Mouse (Mus musculus): ENCODE measurements at regions not wholly inside any gene's neighbourhood (a gene's known extent, or its start where the extent isn't known, plus 50 kb on each side); places are given as distances from the start of the nearest gene placed in this dataset.

DNA sequence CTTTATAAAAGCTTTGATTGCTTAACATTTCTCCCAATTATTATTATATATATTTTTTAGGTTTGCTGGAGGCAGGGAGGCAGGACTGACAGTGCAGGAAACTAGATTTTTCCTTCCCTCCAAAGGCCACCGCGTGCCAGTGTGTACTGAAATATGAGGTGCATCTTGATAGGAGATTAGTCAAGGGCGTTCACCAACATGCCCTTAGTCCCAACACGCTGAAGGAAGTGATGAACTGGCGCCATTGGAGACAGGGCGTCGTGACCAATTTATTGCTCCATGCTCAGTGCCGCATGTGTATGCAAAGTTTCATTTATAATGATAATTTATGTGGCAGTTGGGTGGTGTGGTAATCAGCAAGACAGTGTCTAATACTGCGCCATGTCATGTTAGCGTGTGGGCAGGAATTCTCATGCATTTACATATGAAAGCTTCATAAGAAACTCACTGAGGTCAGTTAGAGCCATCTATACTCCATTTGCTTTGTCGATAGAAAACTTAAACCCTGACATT lies 66.2 kb downstream of the Isl1 start:
- in situ Hi-C loops (cut with MboI, MseI) = no loop called here

DNA sequence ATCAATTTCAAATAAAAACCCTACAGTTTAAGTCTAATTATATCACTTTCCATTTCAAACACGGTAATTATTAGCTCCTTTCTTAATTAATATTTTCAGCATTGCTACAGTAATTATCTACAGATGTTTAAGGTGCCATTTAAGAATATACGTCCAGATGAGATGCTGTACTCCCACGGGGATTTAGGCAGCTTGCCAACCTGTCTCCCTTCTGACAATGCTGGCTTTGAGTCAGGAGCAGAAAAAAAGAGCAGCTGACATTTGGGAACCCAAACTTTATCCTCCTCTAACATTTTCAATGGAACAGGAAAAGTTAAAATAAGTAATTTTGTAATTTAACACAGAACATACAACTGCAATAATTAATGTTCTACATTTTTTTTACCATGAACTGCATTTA lies 94.4 kb downstream of the Isl1 start:
- in situ Hi-C loops (cut with MboI, MseI) = no loop called here

GRCm38 (mm10) chr13:116213843-116214829 lies 95.4 kb downstream of the Isl1 start:
- in situ Hi-C loops (cut with MboI, MseI) = no loop called here

DNA sequence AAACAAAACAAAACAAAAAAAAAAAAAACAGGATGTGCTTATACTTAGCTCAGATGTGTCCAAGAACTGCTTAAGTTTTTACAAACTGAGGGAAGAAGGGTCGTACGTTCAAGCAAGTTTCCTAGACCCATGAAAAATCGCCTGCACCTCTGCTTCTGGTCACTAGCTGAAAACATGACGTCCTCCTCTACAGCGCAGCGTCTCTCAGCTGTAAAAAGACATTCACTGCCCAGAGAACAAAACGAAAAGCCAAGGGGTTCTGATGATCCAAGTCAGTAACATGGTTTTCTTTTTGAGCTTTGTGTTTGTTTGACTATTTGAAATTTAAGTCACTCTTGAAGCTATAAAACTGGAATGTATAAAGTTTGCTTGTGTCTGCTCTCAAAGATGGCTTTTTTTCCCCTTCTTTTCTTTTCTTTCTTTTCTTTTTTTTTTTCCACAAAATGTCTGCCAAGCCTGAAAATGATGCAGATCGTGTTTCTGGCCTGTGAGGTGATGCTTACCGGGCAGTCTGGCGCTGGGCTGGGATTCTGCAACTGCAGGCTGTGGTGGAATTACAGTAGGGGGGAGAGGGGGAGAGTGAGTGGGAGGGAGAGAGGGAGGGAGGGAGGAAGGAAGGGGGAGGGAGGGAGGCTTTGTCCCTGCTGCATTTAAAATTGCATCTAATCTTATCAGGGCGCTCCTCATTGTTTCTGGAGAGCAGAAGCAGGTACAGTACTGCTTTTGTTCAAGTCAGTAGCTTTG lies 108.1 kb downstream of the Isl1 start:
- in situ Hi-C loops (cut with MboI, MseI) = no loop called here

DNA sequence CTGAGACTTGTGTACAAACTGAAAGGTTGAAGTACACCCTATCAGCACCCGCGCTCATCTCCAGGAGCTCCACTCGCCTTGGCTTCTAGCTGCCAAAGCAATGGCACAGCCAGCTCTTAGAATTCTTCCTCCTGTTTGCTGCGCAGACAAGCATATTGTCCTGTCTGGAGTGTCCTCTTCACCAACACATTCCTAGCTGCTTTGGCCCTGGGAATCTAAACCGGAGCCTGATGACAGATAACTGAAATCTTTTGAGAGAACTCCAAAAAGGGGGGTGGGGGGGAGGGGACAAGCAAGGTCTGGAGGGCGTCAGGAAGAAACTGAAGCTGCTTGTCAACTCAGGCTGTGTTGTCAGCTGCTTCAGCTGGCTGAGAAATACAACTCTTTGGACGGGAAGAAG lies 122.4 kb downstream of the Isl1 start:
- in situ Hi-C loops (cut with MboI, MseI) = no loop called here

- in situ Hi-C loops (cut with MboI, MseI) = no loop called here
Observed at GRCm38 (mm10) chr13:116177781-116178180, 131.7 kb downstream of the Isl1 start.

- in situ Hi-C loops (cut with MboI, MseI) = no loop called here
Observed at GRCm38 (mm10) chr13:116174976-116175375, 134.5 kb downstream of the Isl1 start.

- in situ Hi-C loops (cut with MboI, MseI) = no loop called here
Observed at GRCm38 (mm10) chr13:116173866-116174265, 135.6 kb downstream of the Isl1 start.

DNA sequence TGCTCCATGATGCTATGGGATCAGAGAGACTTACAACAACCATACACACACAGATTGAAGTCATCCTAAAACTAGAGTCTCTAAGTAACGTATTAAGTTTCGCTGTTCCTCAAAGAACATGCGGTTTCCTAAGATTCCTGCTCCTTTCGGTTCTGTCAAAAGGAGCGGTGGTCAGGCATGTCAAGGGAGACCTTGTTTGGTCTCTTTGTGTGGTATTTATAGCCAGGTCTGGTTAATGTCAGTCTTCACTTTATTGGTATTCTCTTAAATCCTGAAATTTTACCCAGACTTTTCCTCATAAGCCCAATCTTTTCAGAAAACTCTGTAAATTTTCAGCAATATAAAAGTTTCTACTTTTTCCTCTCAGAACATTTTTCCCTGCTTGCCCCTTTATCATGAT lies 166.5 kb downstream of the Isl1 start:
- in situ Hi-C loops (cut with MboI, MseI) = no loop called here

GRCm38 (mm10) chr13:116118664-116119063 lies 190.8 kb downstream of the Isl1 start:
- in situ Hi-C loops (cut with MboI, MseI) = no loop called here

GRCm38 (mm10) chr13:116111032-116111808 lies 198.3 kb downstream of the Isl1 start:
- in situ Hi-C loops (cut with MboI, MseI) = no loop called here

GRCm38 (mm10) chr13:116110578-116110977 lies 198.9 kb downstream of the Isl1 start:
- in situ Hi-C loops (cut with MboI, MseI) = no loop called here

DNA sequence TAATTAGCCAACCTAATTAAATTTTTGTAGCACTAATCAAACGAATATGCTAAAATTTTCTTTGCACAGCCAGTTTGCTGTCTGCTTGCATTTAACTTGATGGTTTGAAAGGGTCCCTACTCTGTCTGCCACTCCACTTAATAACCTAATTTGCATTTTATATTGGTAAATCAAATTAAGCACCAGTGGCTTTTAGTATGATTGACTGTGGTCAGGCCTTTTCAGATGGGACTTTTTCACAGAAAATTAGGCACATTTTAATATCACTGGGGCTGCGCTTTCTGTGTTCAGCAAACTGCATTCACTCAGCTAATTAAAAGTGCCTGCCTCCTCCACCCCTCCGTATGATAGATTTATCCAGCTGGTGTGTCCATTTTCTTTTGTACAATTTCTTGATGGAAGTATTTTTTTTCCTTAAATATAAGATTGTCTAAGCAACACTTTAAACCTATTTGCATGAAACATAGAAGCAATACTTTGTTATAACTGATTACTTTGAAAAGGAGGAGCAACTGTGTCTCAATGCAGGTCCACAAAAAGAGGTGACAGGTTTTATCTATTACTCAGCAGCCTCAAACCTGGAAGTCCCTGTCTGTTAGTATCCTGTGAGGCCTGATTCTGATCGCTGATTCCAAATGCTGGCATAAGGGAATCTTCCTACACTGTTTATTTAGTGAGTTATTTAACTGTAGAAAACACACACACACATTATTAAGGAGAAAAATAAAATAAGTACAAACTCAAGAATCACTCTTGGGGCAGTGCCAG lies 221.8 kb downstream of the Isl1 start:
- in situ Hi-C loops (cut with MboI, MseI) = no loop called here

GRCm38 (mm10) chr13:116087140-116087539 lies 222.3 kb downstream of the Isl1 start:
- in situ Hi-C loops (cut with MboI, MseI) = no loop called here

GRCm38 (mm10) chr13:116056976-116057647 lies 252.4 kb downstream of the Isl1 start:
- in situ Hi-C loops (cut with MboI, MseI) = loop anchor here (25.0 kb wide), 1 partner anchor 1280 kb away; no protein-coding TSS in a partner anchor

DNA sequence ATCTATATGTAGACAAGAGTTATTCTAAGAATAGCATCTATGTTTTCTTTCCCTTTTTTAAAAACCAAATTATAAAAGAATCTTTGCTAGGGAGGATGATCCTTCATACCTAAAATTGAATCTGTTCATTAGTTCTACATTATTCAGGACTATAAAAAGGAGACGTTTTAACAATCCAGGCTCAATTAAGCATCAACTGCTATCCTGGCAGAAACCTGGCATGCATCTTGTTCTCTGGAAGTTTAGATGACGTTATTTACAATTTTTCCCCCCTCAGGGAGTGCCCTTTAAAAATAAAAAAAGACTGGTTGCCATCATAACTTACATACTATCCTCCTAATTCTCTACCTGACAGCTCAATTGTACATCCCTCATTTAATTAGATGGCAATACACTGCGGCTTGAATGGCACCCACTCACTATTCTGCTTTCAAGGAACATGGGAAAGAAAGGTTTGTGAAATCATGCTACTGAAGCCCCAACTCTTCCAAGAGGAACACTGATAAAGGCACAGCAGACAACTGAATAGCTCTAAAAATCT lies 253.3 kb downstream of the Isl1 start:
- in situ Hi-C loops (cut with MboI, MseI) = loop anchor here (25.0 kb wide), 1 partner anchor 1281 kb away; no protein-coding TSS in a partner anchor

DNA sequence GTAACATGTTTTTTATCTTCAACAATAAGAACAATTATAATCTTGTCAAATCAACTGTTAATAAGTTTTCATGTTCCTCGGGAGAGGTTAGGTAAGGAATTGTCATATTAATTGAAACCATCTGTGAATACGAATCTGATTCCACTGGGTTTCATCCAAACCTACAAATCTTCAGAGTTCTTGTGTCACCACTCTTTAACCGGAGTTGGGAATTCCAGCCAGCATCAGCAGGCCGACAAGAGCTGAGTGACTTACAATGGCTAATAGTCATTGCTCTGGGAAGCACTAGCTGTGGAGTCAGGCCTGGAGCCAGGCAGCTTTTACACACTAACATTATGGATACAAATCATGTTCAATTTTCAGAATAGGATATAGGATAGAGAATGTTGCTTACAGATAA lies 273.3 kb downstream of the Isl1 start:
- in situ Hi-C loops (cut with MboI, MseI) = no loop called here

- in situ Hi-C loops (cut with MboI, MseI) = no loop called here
Observed at GRCm38 (mm10) chr13:116030152-116030720, 279.3 kb downstream of the Isl1 start.

DNA sequence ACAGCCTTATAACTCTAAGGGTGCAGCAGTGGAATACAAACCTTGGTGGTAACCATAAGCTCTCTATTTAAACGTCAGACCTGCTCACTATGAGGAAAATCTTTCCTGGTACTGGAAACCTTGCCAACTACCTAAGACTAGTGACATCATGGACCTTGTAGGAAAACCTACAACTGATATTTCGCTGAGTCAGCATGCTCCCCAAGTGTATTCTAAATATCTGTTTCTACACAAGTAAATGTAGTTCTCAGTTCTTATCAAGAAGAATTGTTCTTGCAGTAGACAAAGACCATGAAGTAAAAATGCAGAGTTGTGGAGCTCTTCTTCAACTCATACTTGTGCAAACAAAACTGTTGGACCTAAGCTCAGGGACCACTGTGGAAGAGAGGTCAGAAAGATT lies 280.9 kb downstream of the Isl1 start:
- in situ Hi-C loops (cut with MboI, MseI) = no loop called here

DNA sequence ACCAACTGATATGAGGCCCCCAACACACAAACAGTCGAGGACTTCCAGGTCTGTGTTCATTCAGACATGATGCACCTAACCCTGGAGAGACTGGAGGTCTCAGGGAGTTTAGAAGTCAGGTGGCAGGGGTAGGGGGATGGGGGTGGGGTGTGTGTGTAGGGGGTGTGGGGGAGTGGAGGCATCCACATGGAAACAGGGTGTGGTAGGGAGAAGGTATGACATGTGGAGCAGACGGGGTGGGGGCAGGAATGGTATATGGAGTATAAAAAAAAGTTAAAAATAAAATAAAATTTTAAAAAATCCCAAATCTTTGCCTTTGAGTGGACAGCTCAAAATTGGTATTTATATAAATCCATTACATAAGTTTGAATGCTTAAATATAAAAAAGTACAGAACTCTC lies 282.3 kb downstream of the Isl1 start:
- in situ Hi-C loops (cut with MboI, MseI) = no loop called here

All from regulatory T cell (primary cell).